Mouse (Mus musculus) neural tube, embryonic 15.5 days (tissue): ENCODE measurements around the gene Rbks. TPM values are rescaled to one million over a fixed set of nuclear protein-coding genes. Genes with fewer than 3 reads are reported as not detected.
"Not testable (repeated sequence)": the region's sequence is repeated elsewhere in the genome, so short reads cannot be mapped to it uniquely, and the experiment has no call there.

ENCODE experiments used
- ATAC-seq: fragments of 200-750 bp; cut with Nextera tagmentation; 2 replicates; pipeline ENCODE4 v1.8.0; 2017; ENCODE audit warnings: mild to moderate bottlenecking, moderate TSS enrichment, moderate library complexity; ENCODE audit not compliant: low FRiP score
- H3K27ac ChIP-seq: fragments of 300-500 bp; sonication (generic); replicated peaks from 2 replicates; pipeline ENCODE4 v1.5.1; 2015; ENCODE audit warnings: mild to moderate bottlenecking, inconsistent platforms
- H3K27me3 ChIP-seq: fragments of 300-500 bp; sonication (generic); replicated peaks from 2 replicates; pipeline ENCODE4 v1.6.1; 2015; ENCODE audit warnings: inconsistent platforms
- H3K36me3 ChIP-seq: fragments of 300-500 bp; sonication (generic); 2 replicates; pipeline ENCODE4 v1.6.1; 2015; ENCODE audit warnings: inconsistent platforms
- H3K4me1 ChIP-seq: fragments of 300-500 bp; sonication (generic); 2 replicates; pipeline ENCODE4 v1.6.1; 2015; ENCODE audit warnings: inconsistent platforms
- H3K4me2 ChIP-seq: fragments of 300-500 bp; sonication (generic); 2 replicates; pipeline ENCODE4 v1.6.1; 2015; ENCODE audit warnings: inconsistent platforms, mild to moderate bottlenecking, moderate library complexity
- H3K4me3 ChIP-seq: fragments of 300-500 bp; sonication (generic); replicated peaks from 2 replicates; pipeline ENCODE4 v1.5.1; 2015; ENCODE audit warnings: mild to moderate bottlenecking, inconsistent platforms
- H3K9ac ChIP-seq: fragments of 300-500 bp; sonication (generic); replicated peaks from 2 replicates; pipeline ENCODE4 v1.6.1; 2015; ENCODE audit warnings: mild to moderate bottlenecking, inconsistent platforms
- H3K9me3 ChIP-seq: fragments of 300-500 bp; sonication (generic); replicated peaks from 2 replicates; pipeline ENCODE4 v1.6.1; 2016; ENCODE audit warnings: inconsistent platforms
- WGBS: fragments of 180-500 bp; shearing (Covaris S2); methylation state at CpG from one replicate; pipeline ENCODE4 v1.1.7; 2015; ENCODE audit warnings: mixed read lengths; 5-methylcytosine and 5-hydroxymethylcytosine counted together
- polyA plus RNA-seq: library from polyadenylated mRNA; unstranded; fragments of >200 nt; fragmentation: Nextera tagmentation; extraction: Ambion mirVana; gene quantifications from 2 replicates; pipeline ENCODE4 v1.2.1, GENCODE M21; 2015

The Rbks gene
- polyA plus RNA-seq, 1 experiment from 2014 or later: 2.3 TPM

DNA sequence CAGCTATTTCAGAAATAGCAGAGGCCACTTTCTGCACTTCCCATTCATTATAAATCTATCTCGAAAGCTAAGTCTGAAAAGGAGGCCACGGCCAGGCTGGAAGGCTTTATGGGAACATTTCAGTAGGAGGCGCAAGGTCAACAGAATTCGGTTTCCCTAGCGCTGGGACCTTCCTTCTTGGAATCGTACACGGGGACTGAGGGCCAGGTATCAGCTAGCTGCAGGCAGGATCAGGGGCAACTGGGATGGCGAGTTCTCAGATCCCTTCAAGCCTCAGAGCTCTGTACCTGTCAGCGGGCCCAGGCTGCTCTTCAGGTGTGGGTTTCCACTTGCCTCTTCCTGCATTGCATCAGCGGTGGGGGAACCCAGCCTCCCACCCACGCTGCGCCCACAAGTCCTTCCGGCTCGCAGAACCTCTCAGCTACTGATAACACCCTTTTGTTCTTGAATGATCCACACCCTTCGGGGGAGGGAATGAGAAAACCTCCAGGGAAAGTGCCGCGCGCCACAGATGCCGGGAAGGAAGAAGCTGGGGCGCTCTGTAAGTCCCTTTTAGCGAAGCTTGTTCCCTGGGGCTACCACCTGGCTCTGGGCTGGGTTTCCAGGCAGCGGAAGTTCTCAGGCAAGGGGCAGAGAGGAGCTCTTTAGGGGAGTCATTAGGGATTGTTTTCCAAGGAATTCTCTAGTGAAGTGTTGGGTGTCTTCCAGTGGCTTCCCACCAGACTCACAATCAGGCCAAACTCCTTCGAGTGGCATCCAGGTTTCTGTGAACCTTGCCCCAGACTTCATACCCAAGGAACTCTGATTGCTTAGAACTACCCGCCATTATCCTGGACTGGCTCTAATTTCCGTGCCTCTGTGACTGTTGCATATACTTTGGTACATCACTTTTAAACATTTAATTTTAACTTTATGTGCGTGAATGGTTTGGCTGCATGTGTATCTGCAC lies 100.7 kb downstream of the Rbks start, which contains the start of gene Mrpl33:
Gene Mrpl33, plus strand, starts transcription at position 455 of the 949 bp plus-strand sequence.
- Histone ChIP-seq H3K9me3 (no peaks in the 10 kb centered on the region), H3K4me3 (peak within 1 kb of the TSS; percentile 33), H3K4me2 (peak within 1 kb of the TSS; percentile 63), H3K36me3 (no peaks in the 10 kb centered on the region), H3K27ac (no peak within 1 kb of the TSS; the same call in 1 of the 2 replicates), H3K27me3 (no peaks in the 10 kb centered on the region), H3K9ac (peak within 1 kb of the TSS; percentile 31), H3K4me1 (peaks cover 17% of the 10 kb centered on the region)
- 0 out of 2 replicates have a peak, but pooled peaks have one; percentile 41 for ATAC-seq
- WGBS: 8% methylated on average over 26 of the region's 26 CpGs

DNA sequence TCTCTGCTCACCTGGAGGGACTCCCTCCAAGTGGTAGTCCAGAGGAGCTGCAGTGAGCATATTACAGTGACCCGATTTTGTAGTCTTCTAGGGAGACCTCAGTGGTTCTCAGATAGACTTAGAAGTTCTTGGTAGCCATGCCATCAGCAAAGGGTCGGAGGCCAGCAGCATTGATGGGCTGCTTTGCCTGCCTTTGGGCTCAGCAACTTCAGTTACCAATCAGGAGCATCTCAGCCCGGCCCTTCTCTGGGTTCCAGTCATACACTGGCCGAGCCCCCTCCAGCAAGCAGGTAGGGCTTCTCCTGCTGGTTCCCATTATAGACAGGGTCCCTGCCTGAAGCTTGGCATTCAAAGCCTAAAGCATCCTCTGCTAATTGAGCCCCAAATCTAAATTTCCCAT lies 101.6 kb downstream of the Rbks start:
- Histone ChIP-seq H3K36me3 (no peaks in the 10 kb centered on the region), H3K4me1 (peaks cover 17% of the 10 kb centered on the region), H3K27ac (no peak overlapping the region), H3K9me3 (no peaks in the 10 kb centered on the region), H3K9ac (no peak overlapping the region), H3K4me3 (no peak overlapping the region), H3K4me2 (no peak overlapping the region), H3K27me3 (no peaks in the 10 kb centered on the region)
- 64% methylated on average over 4 of the region's 4 CpGs for WGBS
- ATAC-seq: no peak

- H3K27me3 ChIP-seq: no peaks in the 10 kb centered on the region
- WGBS: 91% methylated on average over 7 of the region's 7 CpGs
- no peak overlapping the region for H3K4me2 ChIP-seq
Measured at GRCm38 (mm10) chr5:31591122-31591521, 106.3 kb downstream of the Rbks start.

GRCm38 (mm10) chr5:31589711-31590319 lies 107.6 kb downstream of the Rbks start:
- ATAC-seq: no peak; the same call in 1 of the 2 replicates
- Histone ChIP-seq H3K4me3 (no peak overlapping the region), H3K4me1 (peaks cover 9% of the 10 kb centered on the region; the same call in 1 of the 2 replicates), H3K4me2 (peak overlapping the region; percentile 19; the same call in 1 of the 2 replicates), H3K9ac (no peak overlapping the region), H3K9me3 (no peaks in the 10 kb centered on the region), H3K27me3 (no peaks in the 10 kb centered on the region), H3K27ac (no peak overlapping the region), H3K36me3 (no peaks in the 10 kb centered on the region)
- WGBS: 50% methylated on average over 14 of the region's 14 CpGs

More at GRCm38 (mm10) chr5:31591122-31591521, 106.3 kb downstream of the Rbks start:
- ATAC-seq: no peak
- Histone ChIP-seq H3K4me1 (peaks cover 12% of the 10 kb centered on the region; the same call in 1 of the 2 replicates), H3K9me3 (no peaks in the 10 kb centered on the region), H3K9ac (no peak overlapping the region), H3K36me3 (no peaks in the 10 kb centered on the region), H3K27ac (no peak overlapping the region), H3K4me3 (no peak overlapping the region)

GRCm38 (mm10) chr5:31588672-31589071 lies 108.8 kb downstream of the Rbks start:
- H3K9me3 ChIP-seq, H3K27ac ChIP-seq, H3K4me1 ChIP-seq, ATAC-seq, H3K27me3 ChIP-seq, H3K9ac ChIP-seq, H3K4me2 ChIP-seq, H3K36me3 ChIP-seq, H3K4me3 ChIP-seq: not testable (repeated sequence)
- WGBS: 82% methylated on average over 8 of the region's 8 CpGs

DNA sequence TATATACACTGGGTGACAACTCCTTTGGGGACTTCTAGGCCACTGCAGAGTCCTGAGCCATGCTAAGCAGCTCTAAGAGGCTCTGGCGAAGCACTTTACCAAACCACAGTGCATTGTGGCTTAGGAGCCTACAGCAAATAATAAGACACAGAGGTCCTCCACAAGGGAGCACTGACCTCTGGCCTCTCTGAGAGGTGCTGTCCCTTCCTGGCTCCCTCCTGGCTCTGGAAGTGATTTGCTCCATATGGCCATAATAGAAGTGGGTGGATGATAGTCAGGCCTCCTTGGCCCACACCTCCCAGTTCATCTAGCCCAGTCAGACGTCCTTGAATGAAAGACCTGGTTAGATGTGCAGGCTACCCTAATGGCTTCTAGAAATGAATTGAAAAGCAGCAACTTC lies 109.4 kb downstream of the Rbks start:
- Histone ChIP-seq H3K9ac (no peak overlapping the region), H3K4me1 (peaks cover 9% of the 10 kb centered on the region; the same call in 1 of the 2 replicates), H3K9me3 (no peaks in the 10 kb centered on the region), H3K27me3 (no peaks in the 10 kb centered on the region), H3K4me2 (no peak overlapping the region), H3K4me3 (no peak overlapping the region), H3K27ac (no peak overlapping the region), H3K36me3 (no peaks in the 10 kb centered on the region)
- 85% methylated on average over 2 of the region's 2 CpGs for WGBS
- no peak for ATAC-seq

GRCm38 (mm10) chr5:31585526-31585925 lies 111.9 kb downstream of the Rbks start:
- Histone ChIP-seq H3K9ac (no peak overlapping the region), H3K9me3 (no peaks in the 10 kb centered on the region), H3K4me2 (no peak overlapping the region), H3K27me3 (no peaks in the 10 kb centered on the region), H3K4me1 (peaks cover 9% of the 10 kb centered on the region; the same call in 1 of the 2 replicates), H3K27ac (no peak overlapping the region), H3K4me3 (no peak overlapping the region), H3K36me3 (no peaks in the 10 kb centered on the region)
- WGBS: 92% methylated on average over 4 of the region's 4 CpGs
- no peak for ATAC-seq

DNA sequence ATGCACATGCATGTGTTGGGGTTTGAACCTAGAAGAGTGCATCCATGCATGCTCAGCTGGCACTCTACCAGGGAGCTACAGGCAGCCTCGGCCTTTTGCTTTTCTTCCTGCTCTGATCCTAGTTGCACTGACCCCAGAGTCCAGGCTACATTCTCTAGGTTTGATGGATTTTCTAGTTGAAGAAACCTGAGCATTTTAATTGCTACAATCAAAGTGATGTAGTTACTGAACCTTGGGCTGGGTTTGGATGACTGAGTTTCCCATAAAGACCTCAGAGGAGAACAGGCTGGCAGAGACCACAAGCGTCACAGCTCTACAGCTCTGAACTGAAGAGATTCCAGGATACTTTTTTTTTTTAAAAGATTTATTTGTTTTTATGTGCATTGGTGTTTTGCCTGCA lies 114.2 kb downstream of the Rbks start:
- Histone ChIP-seq H3K36me3 (no peaks in the 10 kb centered on the region), H3K4me3 (no peak overlapping the region), H3K27me3 (no peaks in the 10 kb centered on the region), H3K9me3 (no peaks in the 10 kb centered on the region), H3K9ac (no peak overlapping the region), H3K4me2 (no peak overlapping the region), H3K27ac (no peak overlapping the region), H3K4me1 (no peaks in the 10 kb centered on the region)
- WGBS: 84% methylated on average over 2 of the region's 2 CpGs
- ATAC-seq: no peak

- Histone ChIP-seq H3K36me3 (no peaks in the 10 kb centered on the region), H3K4me2 (no peak overlapping the region), H3K27me3 (no peaks in the 10 kb centered on the region), H3K9ac (no peak overlapping the region), H3K4me1 (no peaks in the 10 kb centered on the region), H3K4me3 (no peak overlapping the region), H3K27ac (no peak overlapping the region), H3K9me3 (no peaks in the 10 kb centered on the region)
- WGBS: 84% methylated on average over 3 of the region's 3 CpGs
- ATAC-seq: no peak
Measured at GRCm38 (mm10) chr5:31581932-31582331, 115.5 kb downstream of the Rbks start.

GRCm38 (mm10) chr5:31581263-31581662 lies 116.2 kb downstream of the Rbks start:
- Histone ChIP-seq H3K27me3 (no peaks in the 10 kb centered on the region), H3K4me2 (no peak overlapping the region), H3K27ac (no peak overlapping the region), H3K4me1 (no peaks in the 10 kb centered on the region), H3K9ac (no peak overlapping the region), H3K4me3 (no peak overlapping the region), H3K36me3 (no peaks in the 10 kb centered on the region), H3K9me3 (no peaks in the 10 kb centered on the region)
- no peak for ATAC-seq
- 80% methylated on average over 6 of the region's 6 CpGs for WGBS

- Histone ChIP-seq H3K9ac (no peak overlapping the region), H3K36me3 (no peaks in the 10 kb centered on the region), H3K4me1 (peaks cover under 1% of the 10 kb centered on the region; the same call in 1 of the 2 replicates), H3K4me3 (no peak overlapping the region), H3K9me3 (no peaks in the 10 kb centered on the region), H3K27ac (no peak overlapping the region), H3K27me3 (no peaks in the 10 kb centered on the region), H3K4me2 (no peak overlapping the region)
- 69% methylated on average over 5 of the region's 7 CpGs for WGBS
- ATAC-seq: no peak
Measured at GRCm38 (mm10) chr5:31576539-31576975, 120.9 kb downstream of the Rbks start.
